Mouse (Mus musculus) natural killer cell, adult 2 months (primary cell): Measurements from ENCODE around the gene Txn2.
"Not testable (repeated sequence)": the region's sequence is repeated elsewhere in the genome, so short reads cannot be mapped to it uniquely, and the experiment has no call there.

Source experiments
- DNase-seq, 2 experiments: peaks; one replicate each; pipeline ENCODE4 v3.0.0; 2022; ENCODE audit warnings: low spot score in 2 of 2

The Txn2 gene

DNA sequence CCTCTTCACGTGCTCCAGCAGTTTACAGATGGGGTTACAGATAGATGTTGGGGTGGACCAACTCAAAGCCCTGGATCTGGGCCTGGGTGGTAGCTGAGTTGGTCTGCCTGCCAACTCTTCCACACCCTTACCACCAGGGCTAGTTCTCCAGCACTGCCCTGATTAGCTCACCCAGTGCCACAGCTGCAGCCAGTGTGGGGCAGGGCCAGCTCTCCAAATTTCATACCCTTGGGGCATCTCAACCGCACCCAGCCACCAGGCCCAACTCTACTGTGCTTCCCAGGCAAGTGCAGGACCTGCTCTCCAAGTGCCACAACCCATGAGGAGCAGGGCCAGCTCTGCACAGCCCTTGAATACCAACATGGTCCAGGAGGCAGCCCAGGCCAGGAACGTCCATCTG lies 49.0 kb downstream of the Txn2 start:
- DNase-seq, result no peak

DNA sequence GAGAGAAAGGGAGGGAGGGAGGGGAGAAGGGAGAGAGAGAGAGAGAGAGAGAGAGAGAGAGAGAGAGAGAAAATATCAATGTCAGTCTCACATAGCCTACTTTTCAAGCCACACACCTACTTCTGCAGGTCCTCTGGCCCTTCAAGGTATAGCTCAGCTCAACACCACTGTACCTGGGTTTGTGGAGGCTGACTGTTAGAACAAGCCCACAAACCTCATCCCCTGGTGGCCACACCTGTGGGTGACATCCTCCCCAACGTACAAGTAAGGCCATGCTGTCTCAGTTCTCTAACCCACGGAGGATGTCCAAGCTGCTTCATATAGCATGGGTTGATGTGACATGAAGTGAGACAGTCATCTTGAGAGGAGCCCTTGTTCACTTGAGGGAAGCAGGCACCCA lies 51.6 kb downstream of the Txn2 start:
- DNase-seq, result peak; percentile 29 to 43

DNA sequence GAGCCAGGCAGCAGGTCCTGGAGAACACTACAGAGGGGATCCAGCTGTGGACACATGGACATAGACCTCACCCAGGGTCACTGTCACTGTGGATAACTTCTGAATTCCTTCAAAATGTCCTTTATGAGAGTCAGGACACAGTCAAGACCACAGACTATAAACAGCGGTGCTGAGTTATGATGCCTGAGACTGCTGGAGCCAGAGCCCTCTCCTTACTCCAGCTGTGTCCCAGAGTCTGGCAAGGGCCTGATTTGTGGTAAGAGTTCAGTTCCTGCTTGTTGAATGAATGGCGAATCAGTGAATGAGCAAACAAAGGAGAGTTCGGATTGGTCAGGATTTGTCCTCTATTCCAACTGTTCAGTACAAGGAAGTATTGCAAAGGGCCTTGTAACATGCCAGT lies 52.1 kb downstream of the Txn2 start:
- no peak for DNase-seq

DNA sequence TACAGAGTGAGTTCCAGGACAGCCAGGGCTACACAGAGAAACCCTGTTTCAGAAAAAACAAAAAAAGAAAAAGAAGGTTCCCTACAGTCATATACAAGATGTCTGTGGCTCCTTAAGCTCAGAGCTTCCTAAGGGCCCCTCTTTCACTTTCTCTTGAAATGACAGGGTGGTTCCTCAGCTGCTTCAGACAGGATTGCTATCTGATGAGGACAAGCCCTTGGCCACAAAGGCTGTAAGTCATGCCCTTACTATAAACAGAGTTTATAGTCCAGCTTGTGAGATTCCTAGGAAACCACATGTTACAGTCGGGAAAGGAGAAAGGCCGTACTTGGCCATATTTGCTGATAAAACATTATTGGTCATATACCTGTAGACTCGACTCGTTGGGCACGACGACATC lies 52.9 kb downstream of the Txn2 start:
- no peak for DNase-seq

DNA sequence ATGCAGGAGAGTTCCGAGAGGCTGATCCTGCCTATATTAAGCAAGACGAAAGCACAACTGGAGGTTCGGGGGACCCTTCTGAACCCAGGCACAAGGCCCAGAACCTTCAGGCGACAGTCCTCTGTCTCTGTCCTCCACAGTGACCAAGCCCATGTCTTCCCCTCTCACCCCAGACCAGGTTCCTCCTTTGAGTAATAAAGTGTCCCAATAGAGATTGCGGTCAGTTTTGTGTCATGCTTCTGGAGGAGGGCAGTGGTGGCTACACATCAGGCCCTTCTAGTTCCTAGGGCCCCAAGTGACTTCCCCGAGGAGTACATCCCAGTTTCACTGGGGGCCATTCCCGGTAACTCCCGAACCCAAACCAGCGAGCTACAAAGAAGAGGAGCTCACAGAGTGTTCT lies 54.0 kb downstream of the Txn2 start:
- DNase-seq, result no peak

DNA sequence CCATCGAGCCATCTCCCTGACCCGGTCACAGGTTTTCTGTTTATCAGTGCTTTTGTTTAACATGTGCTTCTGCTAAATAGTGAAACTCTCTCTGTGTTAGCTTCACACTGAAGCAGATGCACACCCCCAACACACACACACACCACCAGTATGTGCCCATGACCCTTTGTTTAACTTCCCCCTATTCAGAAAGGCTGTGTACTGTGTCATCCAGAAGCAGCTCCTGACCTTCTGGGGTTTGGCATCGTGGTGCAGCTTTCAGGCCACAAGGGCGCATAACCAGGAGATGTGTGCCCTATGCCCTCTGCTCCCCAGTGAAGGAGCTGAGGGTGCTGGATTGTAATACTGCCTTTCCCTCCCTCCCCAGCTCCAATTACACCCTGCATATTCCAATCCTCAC lies 54.5 kb downstream of the Txn2 start:
- no peak for DNase-seq

DNA sequence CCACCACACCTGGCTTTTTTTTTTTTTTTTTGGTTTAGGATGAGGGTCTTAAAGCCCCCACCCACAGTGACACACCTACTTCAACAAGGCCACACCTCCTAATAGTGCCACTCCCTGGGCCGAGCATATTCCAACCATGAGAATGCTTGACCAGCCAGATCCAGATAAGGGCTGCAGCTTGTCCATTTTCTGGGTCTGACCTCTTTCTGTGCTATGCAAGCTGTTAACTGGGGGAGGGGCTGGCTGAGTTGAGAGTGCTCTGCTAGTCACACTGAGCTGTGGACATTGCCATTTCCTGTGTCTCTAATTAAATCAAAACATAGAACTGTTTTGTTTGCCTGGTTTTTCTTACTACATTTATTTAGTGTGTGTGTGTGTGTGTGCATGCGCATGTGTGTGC lies 55.2 kb downstream of the Txn2 start:
- DNase-seq, result no peak

DNA sequence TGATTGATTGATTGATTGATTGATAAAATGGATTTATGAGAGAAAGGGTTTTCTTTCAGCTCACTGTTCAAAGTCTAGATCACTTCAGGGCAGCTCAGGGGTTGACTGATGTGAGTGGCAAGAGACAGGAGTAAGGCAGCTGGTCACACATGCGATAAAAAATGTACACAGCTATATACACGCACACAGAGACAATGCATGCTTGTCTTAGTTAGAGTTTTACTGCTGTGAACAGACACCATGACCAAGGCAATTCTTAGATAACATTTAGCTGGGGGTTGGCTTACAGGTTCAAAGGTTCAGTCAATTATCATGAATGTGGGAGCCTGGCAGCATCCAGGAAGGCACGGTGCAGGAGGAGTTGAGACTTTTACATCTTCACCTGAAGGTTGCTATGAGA lies 55.8 kb downstream of the Txn2 start:
- no peak for DNase-seq

DNA sequence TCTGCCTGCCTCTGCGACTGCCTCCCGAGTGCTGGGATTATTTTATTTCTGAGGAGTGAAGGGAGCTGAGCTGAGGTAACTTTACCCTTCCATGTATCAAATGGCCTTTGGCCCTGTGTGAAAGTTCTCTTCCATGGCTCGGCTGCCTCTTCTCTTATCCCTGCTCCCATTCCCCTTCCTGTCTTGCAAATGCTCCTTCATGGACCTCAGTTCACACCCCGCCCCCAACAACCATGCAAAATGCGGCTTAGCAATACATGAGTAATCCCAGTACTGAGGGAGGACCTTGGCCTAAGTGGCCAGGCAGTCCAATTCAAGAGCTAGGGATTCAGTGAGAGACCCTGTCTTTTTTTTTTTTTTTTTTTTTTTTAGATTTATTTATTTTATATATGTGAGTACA lies 60.5 kb downstream of the Txn2 start:
- DNase-seq, result no peak

DNA sequence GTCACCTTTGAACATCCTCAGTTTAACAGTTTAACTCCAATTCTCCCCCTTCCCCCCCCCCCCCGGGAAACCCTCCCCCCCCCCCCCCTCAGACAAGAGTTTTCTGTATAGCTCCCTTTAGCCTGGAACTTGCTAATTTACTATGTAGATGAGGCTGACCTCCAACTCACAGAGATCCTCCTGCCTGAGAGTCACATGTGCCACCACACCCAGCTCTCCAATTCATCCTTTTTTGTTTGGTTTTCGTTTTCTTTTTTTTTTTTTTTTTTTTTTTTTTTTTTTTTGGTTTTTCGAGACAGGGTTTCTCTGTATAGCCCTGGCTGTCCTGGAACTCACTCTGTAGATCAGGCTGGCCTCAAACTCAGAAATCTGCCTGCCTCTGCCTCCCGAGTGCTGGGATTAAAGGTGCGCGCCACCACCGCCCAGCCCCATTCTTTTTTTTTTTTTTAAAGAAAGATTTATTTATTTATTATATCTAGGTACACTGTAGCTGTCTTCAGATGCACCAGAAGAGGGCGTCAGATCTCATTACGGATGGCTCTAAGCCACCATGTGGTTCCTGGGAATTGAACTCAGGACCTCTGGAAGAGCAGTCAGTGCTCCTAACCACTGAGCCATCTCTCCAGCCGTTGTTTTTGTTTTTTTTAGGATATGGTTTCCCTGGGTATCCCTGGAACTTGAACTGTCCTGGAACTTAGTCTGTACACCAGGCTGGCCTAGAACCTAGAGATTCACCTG lies 61.4 kb downstream of the Txn2 start:
- not testable (repeated sequence) for DNase-seq

DNA sequence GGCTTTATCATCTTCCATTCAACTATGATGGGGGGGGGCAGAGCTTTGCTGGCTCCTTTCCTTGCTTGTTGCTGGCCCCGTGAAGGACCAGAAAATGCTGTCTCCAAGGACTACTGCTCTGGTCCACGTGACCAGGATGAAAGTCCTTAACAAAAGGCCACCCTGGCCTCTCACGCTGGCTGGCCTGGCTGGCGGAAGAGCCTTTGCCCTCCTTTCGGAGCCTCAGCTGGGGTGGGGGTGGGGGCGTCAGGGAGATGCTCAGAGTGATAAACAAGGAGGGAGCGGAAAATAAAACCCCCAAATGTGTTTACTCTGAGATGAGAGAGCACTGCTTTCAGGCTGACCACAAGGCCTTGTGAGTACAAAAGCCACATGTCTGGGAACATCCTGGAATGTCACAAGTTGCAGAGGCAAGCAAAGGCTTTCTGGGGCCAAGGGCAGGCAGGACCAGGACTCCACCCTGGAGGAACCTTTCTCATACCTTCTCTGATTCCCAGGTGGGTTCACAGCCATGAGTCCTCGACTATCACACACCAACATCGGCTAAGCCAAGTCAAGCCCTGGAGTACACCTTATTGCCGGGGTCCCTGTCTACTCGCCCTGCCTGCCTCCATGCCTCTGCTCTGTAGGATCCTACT lies 62.1 kb downstream of the Txn2 start:
- DNase-seq, result no peak
